10 mouse cellular contexts compared by ENCODE assay signal in the genomic region with DNA sequence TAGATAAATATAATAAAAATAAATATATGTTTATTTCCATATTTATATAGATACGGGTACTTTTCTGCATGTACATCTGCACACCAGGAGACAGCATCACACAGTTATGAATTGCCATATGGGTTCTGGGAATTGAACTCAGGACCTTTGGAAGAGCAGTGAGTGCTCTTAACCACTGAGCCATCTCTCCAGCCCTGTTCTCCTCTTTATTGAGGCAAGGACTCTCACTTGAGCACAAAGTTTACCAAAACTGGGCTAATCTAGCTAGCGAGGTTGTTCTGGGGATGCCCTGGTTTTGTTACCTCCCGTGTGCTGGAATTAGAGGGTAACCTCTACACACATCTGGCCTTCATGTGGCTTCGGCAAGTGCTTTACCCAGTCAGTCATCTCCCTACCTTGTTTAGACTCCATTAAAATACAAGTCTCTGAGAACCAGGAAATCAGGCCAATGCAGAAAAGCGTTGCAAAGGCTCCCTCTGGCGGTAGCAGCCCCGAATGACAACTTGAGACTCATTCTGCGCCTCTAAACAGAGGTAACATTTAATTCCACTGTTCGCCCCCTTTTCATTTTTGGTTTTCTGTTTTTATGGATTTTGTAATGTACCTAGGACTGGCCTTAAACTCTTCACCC. TPM values are rescaled to one million over a fixed set of nuclear protein-coding genes. Genes with fewer than 3 reads are reported as not detected.
DNase-seq lines count a peak whose midpoint lies in the region; ATAC-seq and TF ChIP-seq lines count a peak whose summit lies in the region.
"Had no signal": no experiment of that assay in that cellular context is flagged by ENCODE, and none has a peak within 500 bp of the region (broad histone marks: within the 10 kb centered on the region; RNA-seq: fewer than 3 reads in every experiment).

No protein-coding gene starts in this region.

- H3K4me1 ChIP-seq in G1E (ENCODE audit: insufficient read depth, low read depth, low read length) = peaks cover 6% of the 10 kb centered on the region
- H3K4me1 ChIP-seq in forebrain, postnatal 0 days (ENCODE audit: insufficient read depth) = no peaks in the 10 kb centered on the region
- H3K4me1 ChIP-seq in lung, embryonic 14.5 days (ENCODE audit: insufficient read depth) = no peaks in the 10 kb centered on the region
- H3K4me1 ChIP-seq: neural tube, embryonic 13.5 days had no signal

- no peak for ATAC-seq in G1E (ENCODE audit: extremely low read depth, insufficient number of reproducible peaks, low FRiP score, poor library complexity, severe bottlenecking)
- peak; percentile 51; the same call in 1 of the 2 replicates for ATAC-seq in forebrain, postnatal 0 days
- no peak for ATAC-seq in lung, embryonic 14.5 days (ENCODE audit: insufficient read depth)

- H3K9me3 ChIP-seq in G1E (replicated peaks) = no peaks in the 10 kb centered on the region
- no peaks in the 10 kb centered on the region for H3K9me3 ChIP-seq in forebrain, postnatal 0 days (ENCODE audit: low read length)
- no peaks in the 10 kb centered on the region for H3K9me3 ChIP-seq in lung, embryonic 14.5 days (ENCODE audit: low read depth, low read length)
- H3K9me3 ChIP-seq: neural tube, embryonic 13.5 days had no signal

- DNase-seq in G1E (ENCODE audit: low spot score) = no peak
- peak; percentile 35 to 69 for DNase-seq in cerebellum, adult 18-20 months
- DNase-seq in forebrain, postnatal 0 days = peak; percentile 79
- DNase-seq in kidney, postnatal 14 days = peak; percentile 41
- peak; percentile 81 for DNase-seq in lung, embryonic 14.5 days
- peak; percentile 16 for DNase-seq in retina, adult 2 months (ENCODE audit: low read depth, low spot score)
- DNase-seq in urinary bladder, postnatal 14 days (ENCODE audit: low spot score) = peak; percentile 52

- TF ChIP-seq CTCF in C2C12 (IDR thresholded peaks at IDR 0.05; ENCODE audit: control insufficient read depth, insufficient read depth, insufficient read length) = peak; percentile 30
- peak; percentile 64; the same call in 1 of the 2 replicates for TF ChIP-seq CTCF in G1E (IDR thresholded peaks at IDR 0.05; ENCODE audit: low read depth, low read length)
- peak; percentile 79 for TF ChIP-seq CTCF in forebrain, postnatal 0 days (IDR thresholded peaks at IDR 0.05; ENCODE audit: low read depth)
- peak; percentile 79 for TF ChIP-seq CTCF in lung, embryonic 14.5 days (IDR thresholded peaks at IDR 0.05; ENCODE audit: low read depth)

- no peak overlapping the region for H3K9ac ChIP-seq in forebrain, postnatal 0 days
- H3K9ac ChIP-seq in lung, embryonic 14.5 days = no peak overlapping the region
- H3K9ac ChIP-seq: neural tube, embryonic 13.5 days had no signal

- H3K36me3 ChIP-seq in C2C12 (ENCODE audit: control insufficient read depth, insufficient read depth) = no peaks in the 10 kb centered on the region
- no peaks in the 10 kb centered on the region for H3K36me3 ChIP-seq in G1E (replicated peaks)
- H3K36me3 ChIP-seq in forebrain, postnatal 0 days (ENCODE audit: insufficient read depth) = no peaks in the 10 kb centered on the region
- H3K36me3 ChIP-seq in lung, embryonic 14.5 days (ENCODE audit: insufficient read depth) = no peaks in the 10 kb centered on the region
- H3K36me3 ChIP-seq: neural tube, embryonic 13.5 days had no signal

- H3K79me2 ChIP-seq in C2C12 (ENCODE audit: control insufficient read depth, insufficient read depth) = no peaks in the 10 kb centered on the region

- no peaks in the 10 kb centered on the region for H3K79me3 ChIP-seq in C2C12 (ENCODE audit: low read depth)

- H3K4me2 ChIP-seq in forebrain, postnatal 0 days (ENCODE audit: low read depth) = no peak overlapping the region
- no peak overlapping the region for H3K4me2 ChIP-seq in lung, embryonic 14.5 days
- H3K4me2 ChIP-seq: neural tube, embryonic 13.5 days had no signal

- no peak overlapping the region for H3K27ac ChIP-seq in forebrain, postnatal 0 days (ENCODE audit: low read depth, low read length)
- H3K27ac ChIP-seq in lung, embryonic 14.5 days (ENCODE audit: low read depth) = no peak overlapping the region
- H3K27ac ChIP-seq: neural tube, embryonic 13.5 days had no signal

- H3K4me3 ChIP-seq in C2C12 (ENCODE audit: insufficient read depth, poor library complexity, severe bottlenecking) (no peak overlapping the region), G1E (ENCODE audit: low read depth, low read length) (no peak overlapping the region)
- no peak overlapping the region for H3K4me3 ChIP-seq in forebrain, postnatal 0 days (ENCODE audit: low read depth, low read length)
- H3K4me3 ChIP-seq in lung, embryonic 14.5 days (ENCODE audit: low read depth, low read length) = no peak overlapping the region
- H3K4me3 ChIP-seq: neural tube, embryonic 13.5 days had no signal

- H3K27me3 ChIP-seq in C2C12 (ENCODE audit: control insufficient read depth, insufficient read depth, insufficient read length) = no peaks in the 10 kb centered on the region
- H3K27me3 ChIP-seq in G1E (ENCODE audit: insufficient read depth, low read length) = no peaks in the 10 kb centered on the region
- H3K27me3 ChIP-seq in forebrain, postnatal 0 days (ENCODE audit: insufficient read depth, low read length) = no peaks in the 10 kb centered on the region
- H3K27me3 ChIP-seq in lung, embryonic 14.5 days (ENCODE audit: insufficient read depth, low read length) = no peaks in the 10 kb centered on the region
- H3K27me3 ChIP-seq: neural tube, embryonic 13.5 days had no signal

- H3ac ChIP-seq in C2C12 (ENCODE audit: control insufficient read depth, insufficient read length, low read depth) = no peak overlapping the region

- 39% methylated on average over 9 of the region's 9 CpGs for WGBS in forebrain, postnatal 0 days
- 34% methylated on average over 9 of the region's 9 CpGs for WGBS in lung, embryonic 14.5 days

TF ChIP-seq in C2C12, 6 proteins besides CTCF, POLR2A, EP300 and RAD21:
- TF ChIP-seq FOSL1 (IDR thresholded peaks at IDR 0.05; ENCODE audit: insufficient read depth, low read length, poor library complexity, severe bottlenecking) = no peak
- TF ChIP-seq USF1 (IDR thresholded peaks at IDR 0.05; ENCODE audit: low read depth) = no peak
- no peak for TF ChIP-seq MAX (IDR thresholded peaks at IDR 0.05)
- no peak for TF ChIP-seq MYOD1 (IDR thresholded peaks at IDR 0.05; ENCODE audit: control insufficient read depth, insufficient read length, low read depth)
- TF ChIP-seq MYOG (IDR thresholded peaks at IDR 0.05; ENCODE audit: control insufficient read depth, extremely low read depth, insufficient read length) = no peak

RNA-seq across cellular contexts. Expression of a gene that starts 10.8 kb away (rescaled TPM):
- polyA plus RNA-seq in C2C12 (2012; fragmentation: generic; extraction: Trizol) = 2,645 TPM
- 335 and 381 TPM in 2 replicates for total RNA-seq in G1E (2014; fragmentation: Nextera tagmentation)
- total RNA-seq in G1E (2017) = 3,274 and 3,292 TPM in 2 replicates
- 408 and 436 TPM in 2 replicates for polyA plus RNA-seq in G1E (2012)
- total RNA-seq in forebrain, postnatal 0 days (2014; rRNA removed) = 270 and 540 TPM in 2 replicates
- 360 and 524 TPM in 2 replicates for polyA plus RNA-seq in forebrain, postnatal 0 days (2015; fragmentation: Nextera tagmentation; extraction: Ambion mirVana)
- 600 and 683 TPM in 2 replicates for polyA plus RNA-seq in lung, embryonic 14.5 days (2014; fragmentation: Nextera tagmentation; extraction: Ambion mirVana)

RNA-seq across cellular contexts. Expression of a gene that starts 25.7 kb away (rescaled TPM):
- polyA plus RNA-seq in C2C12 (2012; fragmentation: generic; extraction: Trizol) = not detected
- total RNA-seq in G1E (2014; fragmentation: Nextera tagmentation) = not detected in 2 replicates
- 0.05 TPM in 1 of 2 replicates, not detected in the other for total RNA-seq in G1E (2017)
- not detected in 2 replicates for polyA plus RNA-seq in G1E (2012)
- not detected in 2 replicates for total RNA-seq in forebrain, postnatal 0 days (2014; rRNA removed)
- polyA plus RNA-seq in forebrain, postnatal 0 days (2015; fragmentation: Nextera tagmentation; extraction: Ambion mirVana) = 0.12 TPM in 1 of 2 replicates, not detected in the other
- polyA plus RNA-seq in lung, embryonic 14.5 days (2014; fragmentation: Nextera tagmentation; extraction: Ambion mirVana) = 0.18 TPM in 1 of 2 replicates, not detected in the other
- polyA plus RNA-seq: gonadal fat pad, adult 2 months had no signal

RNA-seq across cellular contexts. Expression of a gene that starts 35.7 kb away (rescaled TPM):
- polyA plus RNA-seq in C2C12 (2012; fragmentation: generic; extraction: Trizol) (4.3 TPM), G1E (2012) (5.2 and 13.3 TPM in 2 replicates)
- total RNA-seq in G1E (2014; fragmentation: Nextera tagmentation) (78.1 and 90.1 TPM in 2 replicates), G1E (2017) (30.5 and 43.4 TPM in 2 replicates)
- total RNA-seq in forebrain, postnatal 0 days (2014; rRNA removed) = 15.2 and 18.5 TPM in 2 replicates
- 17.8 and 21.1 TPM in 2 replicates for polyA plus RNA-seq in forebrain, postnatal 0 days (2015; fragmentation: Nextera tagmentation; extraction: Ambion mirVana)
- polyA plus RNA-seq in lung, embryonic 14.5 days (2014; fragmentation: Nextera tagmentation; extraction: Ambion mirVana) = 19.0 and 19.3 TPM in 2 replicates

RNA-seq across cellular contexts. Expression of a gene that starts 52.2 kb away (rescaled TPM):
- polyA plus RNA-seq in C2C12 (2012; fragmentation: generic; extraction: Trizol) = 3.2 TPM
- 48.7 and 52.5 TPM in 2 replicates for total RNA-seq in G1E (2014; fragmentation: Nextera tagmentation)
- 27.5 and 38.5 TPM in 2 replicates for total RNA-seq in G1E (2017)
- 10.3 and 10.7 TPM in 2 replicates for polyA plus RNA-seq in G1E (2012)
- total RNA-seq in forebrain, postnatal 0 days (2014; rRNA removed) = 25.2 and 30.6 TPM in 2 replicates
- 10.6 and 19.5 TPM in 2 replicates for polyA plus RNA-seq in forebrain, postnatal 0 days (2015; fragmentation: Nextera tagmentation; extraction: Ambion mirVana)
- polyA plus RNA-seq in lung, embryonic 14.5 days (2014; fragmentation: Nextera tagmentation; extraction: Ambion mirVana) = 13.6 and 15.9 TPM in 2 replicates
